Mouse (Mus musculus) embryonic fibroblast, embryonic 13.5 days (primary cell): ENCODE data around the gene Tm9sf4.

Experiments
- CTCF ChIP-seq: IDR thresholded peaks from 2 replicates; pipeline ENCODE4 v1.5.1; 2011; ENCODE audit warnings: mild to moderate bottlenecking, control low read depth, low read length, moderate library complexity, borderline replicate concordance; ENCODE audit not compliant: insufficient read depth
- POLR2A ChIP-seq: IDR thresholded peaks from 2 replicates; pipeline ENCODE4 v1.6.1; 2011; ENCODE audit warnings: low read depth, mild to moderate bottlenecking, control low read depth, low read length, moderate library complexity

DNA sequence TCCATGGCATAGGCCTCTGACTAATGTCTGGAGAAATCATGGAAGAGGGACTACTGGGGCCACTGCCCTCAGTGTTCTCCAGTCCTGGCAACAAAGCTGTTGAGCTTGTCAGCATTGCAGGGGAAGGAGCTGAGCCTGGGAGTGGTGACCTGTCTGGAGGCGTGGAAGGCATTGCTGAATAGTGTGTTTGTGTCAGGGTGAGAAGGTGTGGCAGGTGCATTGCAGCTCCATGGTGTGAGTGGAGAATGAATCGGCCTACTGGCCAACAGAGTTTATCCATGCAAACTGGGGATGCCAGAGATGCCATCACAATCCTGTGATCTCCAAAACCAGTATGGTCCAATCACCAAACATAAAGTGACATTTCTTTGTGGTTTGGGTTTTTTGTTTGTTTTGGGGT lies 95.5 kb downstream of the Tm9sf4 start:
- TF ChIP-seq CTCF (no peak), POLR2A (no peak)
